Mouse (Mus musculus): Measurements from ENCODE around the gene Paf1.

DNA sequence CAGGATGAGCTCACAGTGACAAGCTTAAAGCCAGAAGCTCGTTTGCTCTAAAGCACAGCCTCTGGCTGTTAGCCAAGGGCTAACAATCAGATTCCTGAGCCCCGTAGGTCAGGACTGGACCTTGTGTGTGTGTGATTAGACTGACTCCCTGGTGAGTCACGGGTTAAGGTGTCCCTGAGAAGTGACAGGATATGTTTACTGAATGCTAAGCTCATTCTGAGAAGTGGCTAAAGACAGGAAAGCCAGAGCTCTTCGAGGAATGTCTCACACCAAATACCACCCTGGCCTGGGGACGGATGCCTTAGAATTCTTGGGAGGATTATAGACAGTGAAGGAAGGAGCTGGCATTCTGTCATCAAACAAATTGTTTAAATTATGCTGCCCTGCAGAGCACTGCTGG, 34.8 kb upstream of the Paf1 start:
- TF ChIP-seq GATA1 (IDR thresholded peaks at IDR 0.05; ENCODE audit: low read length) (no peak), TAL1 (IDR thresholded peaks at IDR 0.05; ENCODE audit: low read length) (no peak)

Measured in erythroblast, embryonic 14.5 days (primary cell).